Mouse (Mus musculus) monocyte, adult 2 months (primary cell): ENCODE measurements around the gene Hoxb7.

Source experiments
- DNase-seq, 2 experiments: peaks; one replicate each; pipeline ENCODE4 v3.0.0; 2022; ENCODE audit warnings: low spot score in 2 of 2, low read depth in 1 of 2

Gene Hoxb7

GRCm38 (mm10) chr11:96298895-96299667 lies 12.7 kb downstream of the Hoxb7 start:
- no peak for DNase-seq

GRCm38 (mm10) chr11:96299781-96300180 lies 13.4 kb downstream of the Hoxb7 start:
- no peak for DNase-seq

GRCm38 (mm10) chr11:96300354-96301063 lies 14.1 kb downstream of the Hoxb7 start:
- no peak for DNase-seq

- no peak for DNase-seq
These were observed 14.6 kb downstream of the Hoxb7 start for GRCm38 (mm10) chr11:96301064-96301431.

GRCm38 (mm10) chr11:96301837-96302236 lies 15.4 kb downstream of the Hoxb7 start:
- no peak for DNase-seq

- no peak for DNase-seq
These were observed 16.1 kb downstream of the Hoxb7 start for GRCm38 (mm10) chr11:96302381-96303150.

GRCm38 (mm10) chr11:96303151-96304099 lies 17.0 kb downstream of the Hoxb7 start, which contains the start of gene Hoxb5:
Hoxb5 (plus strand) TSS chr11:96303336.
- peak in 1 of 2 experiments; percentile 55 for DNase-seq

- DNase-seq, result no peak
These were observed 18.2 kb downstream of the Hoxb7 start for GRCm38 (mm10) chr11:96304381-96305195.

GRCm38 (mm10) chr11:96305505-96306182 lies 19.2 kb downstream of the Hoxb7 start:
- no peak for DNase-seq

GRCm38 (mm10) chr11:96306183-96306907 lies 19.9 kb downstream of the Hoxb7 start:
- no peak for DNase-seq

- DNase-seq, result no peak
These were observed 20.5 kb downstream of the Hoxb7 start for GRCm38 (mm10) chr11:96306908-96307269.

- no peak for DNase-seq
These were observed 22.3 kb downstream of the Hoxb7 start for GRCm38 (mm10) chr11:96308763-96309162.

GRCm38 (mm10) chr11:96309288-96309687 lies 22.9 kb downstream of the Hoxb7 start:
- DNase-seq, result no peak

- DNase-seq, result no peak
These were observed 23.9 kb downstream of the Hoxb7 start for GRCm38 (mm10) chr11:96310183-96310938.

- no peak for DNase-seq
These were observed 24.7 kb downstream of the Hoxb7 start for GRCm38 (mm10) chr11:96311097-96311496.

- DNase-seq, result peak in 1 of 2 experiments; percentile 51
These were observed 25.3 kb downstream of the Hoxb7 start for GRCm38 (mm10) chr11:96311520-96312417.

- DNase-seq, result no peak
These were observed 26.7 kb downstream of the Hoxb7 start for GRCm38 (mm10) chr11:96313134-96313533.
